Mouse (Mus musculus) CH12F3 (cell line): ENCODE measurements around the gene Blvrb.

ENCODE experiments used
- in situ Hi-C: fragments of 300-500 bp; cut with MboI; formaldehyde crosslinking; loops from 2 replicates; pipeline ENCODE4 v1.14.3; 2020; ENCODE audit warnings: low sequenced_read_pairs

Blvrb gene

DNA sequence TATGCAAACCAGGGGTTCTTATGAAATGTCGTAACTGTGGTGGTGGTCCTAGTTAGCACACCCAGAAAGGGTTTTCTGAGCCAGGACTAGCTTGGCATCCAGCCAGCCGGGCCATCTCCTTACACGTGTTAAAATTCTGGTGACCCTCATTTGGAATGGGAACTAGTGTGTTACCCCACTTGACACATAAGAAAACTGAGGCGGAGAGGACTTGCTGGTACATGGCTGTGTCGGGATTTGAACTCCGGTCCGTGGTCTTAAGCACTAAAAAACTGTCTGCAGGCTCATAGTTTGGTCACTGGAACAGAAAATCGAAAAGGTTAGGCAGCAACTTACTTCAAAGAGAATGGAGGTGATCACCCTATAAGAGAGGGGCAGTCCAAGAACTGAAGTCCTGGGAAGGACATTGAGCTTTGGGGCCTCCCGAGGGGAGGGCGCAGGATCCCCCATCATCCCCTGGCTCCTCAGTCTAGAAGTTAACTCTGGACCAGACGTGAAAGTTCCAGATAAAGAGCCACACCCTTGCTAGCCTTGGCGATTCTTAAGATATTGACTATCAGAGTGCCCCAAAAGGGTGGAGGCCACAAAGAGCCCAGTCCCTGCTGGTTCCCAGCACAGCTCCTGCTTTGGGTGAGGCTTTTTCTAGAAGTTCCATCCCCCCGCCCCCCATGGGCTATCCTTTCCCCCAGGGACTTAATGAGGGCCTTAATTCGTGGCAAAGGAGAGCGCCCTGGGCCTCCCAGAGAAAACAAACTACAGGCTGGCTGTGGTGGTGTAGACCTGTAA lies 836 bp downstream of the Blvrb start:
- in situ Hi-C loops: no loop called here

DNA sequence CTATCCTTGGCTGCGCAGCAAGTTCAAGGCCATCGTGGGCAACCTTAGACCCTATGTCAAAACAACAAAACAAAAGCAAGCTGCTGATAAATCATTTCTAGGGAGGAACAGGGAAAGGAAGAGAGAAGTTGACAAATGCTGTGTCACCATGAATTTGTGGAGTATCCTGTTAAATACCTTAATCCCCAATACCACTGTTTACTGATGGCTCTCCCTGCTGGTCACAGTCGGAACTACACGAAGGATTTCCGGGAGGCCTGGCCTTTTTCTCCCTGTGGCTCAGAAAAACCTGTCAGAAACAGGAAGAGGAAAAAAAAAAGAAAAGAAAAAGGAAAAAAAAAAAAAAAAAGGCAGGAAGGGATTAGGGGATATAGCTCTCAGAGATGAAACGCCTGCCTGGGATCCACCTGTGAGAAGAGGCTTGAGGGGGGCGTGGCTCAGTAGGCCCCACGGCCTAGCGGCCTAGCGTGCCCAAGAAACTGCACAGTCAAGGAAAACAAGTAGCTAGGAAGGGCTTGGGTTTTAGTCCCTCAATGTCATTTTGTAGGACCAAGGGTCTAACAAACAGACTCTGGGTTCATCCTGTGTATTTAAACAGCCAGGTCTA lies 1.6 kb downstream of the Blvrb start:
- in situ Hi-C loops: no loop called here

DNA sequence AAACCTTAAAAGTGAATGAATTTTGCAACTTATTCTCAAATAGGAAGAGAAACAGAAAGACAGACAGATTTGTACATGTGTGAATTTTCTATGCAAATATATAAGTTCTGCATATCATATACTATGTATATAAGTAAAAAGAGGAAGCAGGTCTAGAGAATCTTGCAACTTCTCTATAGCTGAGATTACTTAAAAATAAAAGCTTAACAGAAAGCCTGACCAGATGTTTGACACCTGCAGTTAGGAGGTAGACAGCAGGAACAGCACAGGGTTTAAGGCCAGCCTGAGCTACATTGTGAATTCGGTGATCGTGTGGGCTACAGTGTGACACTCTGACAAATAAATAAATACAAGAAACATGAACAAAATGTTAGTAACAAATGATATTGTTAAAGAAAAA lies 3.6 kb downstream of the Blvrb start:
- in situ Hi-C loops: no loop called here

DNA sequence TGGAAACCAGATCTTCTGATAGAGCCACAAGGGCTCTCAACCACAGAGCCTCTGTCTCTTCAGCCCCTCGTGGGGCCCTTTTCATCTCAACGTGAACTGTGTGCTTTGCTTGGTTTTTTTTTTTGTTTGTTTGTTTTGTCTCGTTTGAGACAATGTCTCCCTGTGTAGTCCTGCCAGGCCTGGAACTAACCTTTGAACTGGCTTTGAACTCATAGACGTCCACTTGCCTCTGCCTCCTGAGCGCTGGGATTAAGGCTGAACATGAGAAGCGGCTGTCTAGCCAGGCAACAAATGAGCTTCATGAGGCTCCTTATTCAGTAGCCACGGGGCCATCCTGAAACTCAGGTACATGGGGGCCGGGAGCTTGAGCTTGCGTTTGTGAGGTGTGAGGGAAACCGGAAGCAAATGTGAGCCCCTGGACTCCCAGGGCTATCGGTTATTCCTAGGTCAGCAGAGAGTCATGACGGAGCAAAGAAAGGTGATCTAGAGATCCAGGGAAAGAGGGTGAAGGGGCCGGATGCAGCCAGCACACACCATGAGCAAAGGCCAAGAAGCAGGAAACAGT lies 4.5 kb downstream of the Blvrb start:
- in situ Hi-C loops: no loop called here

DNA sequence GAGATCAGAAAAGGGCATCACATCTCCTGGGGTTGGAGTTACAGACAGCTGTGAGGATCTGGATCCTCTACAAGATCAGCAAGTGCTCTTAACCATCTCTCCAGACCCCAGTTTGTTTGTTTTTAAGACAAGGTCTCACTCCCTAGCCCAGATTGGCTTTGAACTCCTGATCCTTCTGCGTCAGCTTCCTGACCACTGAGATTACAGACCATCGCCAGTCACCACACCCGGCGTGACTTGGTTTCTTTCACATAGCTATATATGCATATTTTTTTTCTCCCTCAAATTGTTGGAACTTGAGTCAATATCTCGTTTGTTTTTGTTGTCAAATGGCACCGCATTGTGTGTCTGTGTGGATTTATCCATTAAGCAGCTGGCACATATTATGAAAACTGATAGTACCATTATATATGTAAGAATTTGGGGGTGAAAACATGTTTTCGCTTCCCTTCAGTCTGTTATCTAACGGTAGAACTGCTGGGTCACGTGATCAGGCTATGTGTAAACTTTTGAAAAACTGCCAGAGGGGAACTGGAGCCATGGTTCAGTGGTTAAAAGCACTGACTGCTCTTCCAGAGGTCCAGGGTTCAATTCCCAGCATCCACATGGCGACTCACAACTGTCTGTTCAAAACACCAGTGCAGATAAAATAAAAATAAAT lies 6.8 kb downstream of the Blvrb start:
- in situ Hi-C loops: no loop called here

DNA sequence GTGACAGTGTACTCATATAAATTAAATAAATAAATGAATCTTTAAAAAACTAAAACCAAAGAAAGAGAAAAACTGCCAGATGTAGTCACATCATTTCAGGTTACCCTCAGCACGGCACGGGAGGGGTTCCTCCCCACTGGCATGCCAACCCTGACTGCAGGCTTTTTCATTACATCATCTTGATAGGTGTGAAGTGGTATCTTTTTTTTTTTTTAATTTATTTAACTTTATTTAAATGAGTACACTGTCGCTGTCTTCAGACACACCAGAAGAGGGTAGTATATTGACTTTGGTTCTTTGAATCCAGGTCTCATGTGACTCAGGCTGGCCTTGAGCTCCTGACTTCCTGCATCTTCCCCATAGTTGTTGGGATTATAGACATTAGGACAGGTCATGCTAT lies 7.5 kb downstream of the Blvrb start:
- in situ Hi-C loops: no loop called here

DNA sequence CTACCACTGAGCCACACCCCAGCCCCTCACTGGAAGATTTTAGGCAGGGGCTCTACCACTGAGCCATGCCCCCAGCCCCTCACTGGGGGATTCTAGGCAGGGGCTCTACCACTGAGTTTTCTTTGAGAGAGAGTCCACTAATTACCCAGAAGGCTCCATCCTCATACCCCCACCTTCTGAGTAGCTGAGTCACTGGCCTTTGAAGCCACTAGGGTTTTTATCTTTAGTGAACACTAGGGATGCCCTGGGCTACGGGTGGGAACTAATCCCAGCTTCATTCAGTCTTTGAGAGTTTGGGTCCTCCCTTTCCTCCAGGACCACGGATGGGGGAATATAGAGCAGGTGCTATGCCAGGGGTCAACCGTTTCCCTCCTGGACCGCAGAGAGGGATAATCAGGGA lies 10.8 kb downstream of the Blvrb start:
- in situ Hi-C loops: no loop called here

DNA sequence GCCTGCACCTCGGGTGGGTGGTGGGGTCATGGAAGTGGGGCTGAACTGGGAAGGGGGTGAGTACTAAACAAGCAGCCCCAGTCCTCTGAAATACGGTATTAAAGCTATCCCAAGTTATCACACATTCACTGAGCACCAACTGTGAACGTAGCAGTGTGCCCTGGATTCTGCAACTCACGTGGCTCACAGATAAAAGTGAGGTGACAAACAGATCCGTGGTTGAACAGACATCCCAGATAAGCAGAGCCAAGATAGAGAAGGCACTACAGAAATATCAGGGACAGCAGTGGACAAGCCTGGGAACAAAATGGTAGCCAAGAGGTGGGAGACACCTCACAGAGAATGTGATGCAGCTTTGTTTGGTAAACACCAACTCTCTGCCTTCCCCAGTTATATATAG lies 11.9 kb downstream of the Blvrb start:
- in situ Hi-C loops: no loop called here

DNA sequence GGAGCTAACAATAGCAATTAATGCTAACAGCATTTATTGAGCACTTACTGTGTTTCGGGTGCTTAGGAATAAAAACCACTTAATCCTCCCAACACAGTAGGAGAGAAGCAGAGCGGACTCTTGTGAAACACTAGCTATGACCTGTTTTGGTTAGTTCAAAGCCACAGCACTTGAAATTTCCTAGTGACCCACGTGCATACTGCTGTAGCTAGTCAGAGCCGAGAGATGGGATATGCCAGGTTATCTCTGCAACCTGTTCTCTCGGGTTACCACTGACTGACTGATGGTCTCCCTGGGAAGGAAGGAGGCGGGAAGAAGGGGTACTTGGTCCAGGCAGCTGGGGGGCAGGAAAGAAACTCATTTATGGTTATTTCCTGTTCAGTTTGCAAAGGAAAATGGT lies 12.7 kb downstream of the Blvrb start:
- in situ Hi-C loops: no loop called here

DNA sequence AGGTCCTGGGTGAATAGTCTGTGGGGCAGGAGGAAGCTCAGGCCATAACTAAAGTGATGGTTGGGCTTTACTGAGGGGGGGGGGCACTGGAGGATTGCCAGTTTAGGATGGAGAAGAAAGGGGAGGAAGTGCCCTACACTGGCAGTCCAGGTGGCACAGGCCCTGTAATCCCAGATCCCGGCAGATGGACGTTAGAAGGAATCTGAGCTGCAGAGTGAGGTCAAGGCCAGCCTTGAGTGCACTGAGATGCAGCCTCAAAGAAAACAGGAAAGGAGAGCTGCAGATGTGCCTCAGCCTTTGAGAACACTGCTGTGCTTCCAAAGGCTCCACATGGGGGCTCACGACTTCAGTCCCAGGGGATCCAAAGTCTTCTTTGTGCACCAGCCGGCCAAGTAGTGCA lies 19.9 kb downstream of the Blvrb start:
- in situ Hi-C loops: no loop called here

DNA sequence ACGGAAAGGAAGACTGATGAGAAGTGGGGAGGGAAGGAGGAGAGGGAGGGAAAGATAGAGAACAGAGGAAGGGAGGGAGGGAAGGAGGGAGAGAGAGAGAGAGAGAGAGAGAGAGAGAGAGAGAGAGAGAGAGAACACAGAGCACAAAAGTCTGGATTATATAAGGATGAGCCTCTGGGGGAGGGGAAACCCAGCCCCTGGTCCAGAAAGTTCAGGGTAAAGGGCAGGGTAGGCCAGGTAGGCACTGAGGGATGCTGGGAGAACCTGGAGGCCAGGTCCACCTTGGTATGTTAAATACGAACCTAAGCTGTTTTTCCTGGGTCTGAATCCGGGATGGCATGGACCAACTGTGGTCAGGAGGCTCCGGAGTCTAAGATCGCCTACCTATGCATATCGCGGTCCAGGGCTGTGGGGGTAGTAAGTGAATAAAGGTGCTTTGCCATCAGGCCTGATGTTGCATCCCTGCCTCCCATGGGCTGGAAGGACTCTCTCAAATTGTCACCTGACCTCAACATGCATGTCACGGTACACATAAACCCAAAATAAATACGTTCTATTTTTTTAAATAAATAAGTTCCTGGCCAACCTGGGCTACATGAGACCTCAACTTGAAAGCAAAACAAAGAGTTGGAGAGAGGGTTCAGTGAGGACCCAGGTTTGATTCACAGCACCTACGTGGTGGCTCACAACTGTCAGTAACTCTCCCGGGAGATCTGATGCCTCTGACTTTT lies 23.8 kb downstream of the Blvrb start:
- in situ Hi-C loops: no loop called here

DNA sequence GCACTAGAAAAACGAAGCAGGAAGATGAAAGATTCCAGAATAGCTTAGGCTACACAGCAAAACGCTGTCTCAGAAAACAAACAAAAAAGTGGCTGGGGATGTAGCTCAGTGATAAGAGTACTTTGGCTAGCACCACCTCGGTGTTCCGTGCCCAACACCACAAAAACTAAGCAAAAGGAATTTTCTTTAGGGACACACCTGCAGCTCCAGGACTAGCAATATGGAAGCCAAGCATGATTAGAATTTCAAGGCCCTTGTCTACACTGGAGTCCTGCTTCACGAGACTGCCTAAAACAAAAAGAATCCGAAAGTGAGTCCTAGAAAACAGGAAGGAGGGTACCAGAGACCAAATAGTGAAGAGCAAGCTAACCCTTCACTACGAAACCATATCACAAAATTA lies 24.8 kb downstream of the Blvrb start:
- in situ Hi-C loops: no loop called here

DNA sequence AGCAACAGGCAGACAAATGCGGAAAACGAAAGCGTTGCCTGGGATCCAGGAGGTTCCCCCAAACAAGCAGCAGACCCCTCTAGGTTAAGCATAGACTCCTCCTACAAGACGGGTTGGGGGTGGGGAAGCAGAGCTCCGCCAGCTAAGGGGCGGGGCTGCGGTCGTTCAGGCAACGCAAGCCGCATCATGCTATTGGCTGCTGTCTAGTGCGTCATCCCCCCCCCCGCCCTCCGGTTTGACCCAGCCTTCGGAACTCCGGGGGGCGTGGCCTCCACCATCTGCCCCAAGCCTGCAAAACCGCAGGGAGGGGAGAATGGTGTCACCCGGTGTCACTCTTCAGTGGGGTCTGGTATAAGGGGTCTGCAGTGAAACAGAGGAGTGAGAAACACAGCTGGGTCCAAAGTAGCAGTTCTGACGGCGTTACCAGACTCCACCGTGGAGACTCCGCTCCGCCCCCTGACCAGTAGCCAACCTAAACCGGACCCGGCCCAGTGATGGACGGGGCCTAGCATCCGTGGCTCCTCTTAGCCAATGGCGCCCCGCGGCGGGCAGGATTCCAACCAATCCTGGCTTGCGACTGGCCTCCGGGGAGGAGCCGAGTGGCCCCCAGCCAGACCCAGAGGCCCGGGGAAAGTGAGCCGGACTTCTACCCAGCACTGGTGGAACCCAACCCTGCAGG lies 25.5 kb downstream of the Blvrb start, which contains the start of gene Sertad3:
Gene Sertad3 (plus strand): TSS at position 613 of the 679 bp plus-strand sequence.
- in situ Hi-C loops: no loop called here

DNA sequence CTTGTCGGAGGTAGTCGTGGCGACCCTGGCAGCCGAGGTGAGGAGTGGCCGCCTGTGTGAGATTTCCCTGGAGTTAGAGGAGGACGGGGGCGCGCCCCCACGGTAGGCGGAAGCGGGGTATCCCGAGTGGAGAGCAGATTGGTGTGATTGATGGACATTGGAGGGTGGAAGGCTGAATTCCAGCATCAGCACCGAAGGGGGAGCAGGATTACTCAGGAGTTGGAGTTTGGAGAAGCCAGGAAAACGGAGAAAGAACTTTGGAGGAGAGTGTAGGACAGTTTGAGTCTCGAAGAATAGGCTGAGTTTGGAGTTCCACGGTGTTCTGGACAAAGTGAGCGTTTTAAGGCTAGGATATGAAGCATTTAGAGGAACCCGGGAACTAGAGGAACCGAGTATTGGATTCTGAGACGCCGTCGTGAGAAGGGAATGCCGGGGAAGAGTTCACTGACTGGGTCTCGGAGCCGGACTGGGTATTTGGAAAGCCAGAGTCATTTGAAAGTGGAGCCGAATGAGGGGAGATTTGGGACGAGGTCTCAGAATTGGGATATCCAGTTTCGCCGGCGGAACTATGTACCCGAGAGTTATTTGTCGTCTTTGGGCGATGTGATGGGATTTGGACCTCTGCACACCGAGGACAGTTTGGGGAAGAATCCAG lies 26.2 kb downstream of the Blvrb start:
- in situ Hi-C loops: no loop called here

DNA sequence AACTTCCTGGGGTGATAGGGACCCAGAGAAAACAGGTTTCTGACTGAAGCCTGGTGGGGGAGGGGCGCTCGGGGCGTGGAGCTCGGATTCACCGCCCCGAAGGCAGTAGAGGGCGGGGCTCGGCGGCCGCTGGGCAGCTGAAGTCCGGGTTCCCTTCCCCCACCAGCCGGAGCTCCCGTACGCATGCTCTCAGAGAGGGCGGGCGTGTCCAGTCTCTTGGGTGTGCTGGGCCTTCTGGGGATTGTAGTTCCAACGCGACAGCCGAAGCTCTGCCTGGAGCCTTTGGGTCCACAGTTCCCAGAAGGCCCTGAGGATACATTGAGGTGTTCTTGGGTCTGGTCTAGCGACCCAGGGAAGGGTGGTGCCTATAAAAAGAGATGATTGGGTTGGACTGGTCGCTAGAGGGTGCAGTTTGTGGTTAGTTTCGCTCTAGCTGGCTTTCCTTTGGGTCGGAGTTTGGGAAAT lies 26.7 kb downstream of the Blvrb start:
- in situ Hi-C loops: no loop called here

DNA sequence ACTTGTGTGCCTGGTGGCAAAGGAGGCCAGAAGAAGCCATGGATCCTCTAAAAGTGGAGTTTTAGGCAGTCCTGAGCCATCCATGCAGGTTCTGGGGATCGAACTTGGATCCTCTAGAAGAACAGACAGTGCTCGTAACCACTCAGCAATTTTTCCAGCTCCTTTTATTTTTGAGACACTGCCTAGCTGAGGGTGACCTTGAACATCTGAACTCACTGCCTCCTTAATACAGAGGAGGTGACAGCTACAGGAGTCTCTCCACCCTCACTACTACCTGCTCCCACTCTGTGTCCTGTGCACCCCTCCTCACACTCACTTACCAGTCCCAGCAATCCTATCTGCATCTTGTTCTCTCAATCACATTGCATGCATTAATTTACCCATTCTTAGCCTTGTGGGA lies 27.8 kb downstream of the Blvrb start:
- in situ Hi-C loops: no loop called here

DNA sequence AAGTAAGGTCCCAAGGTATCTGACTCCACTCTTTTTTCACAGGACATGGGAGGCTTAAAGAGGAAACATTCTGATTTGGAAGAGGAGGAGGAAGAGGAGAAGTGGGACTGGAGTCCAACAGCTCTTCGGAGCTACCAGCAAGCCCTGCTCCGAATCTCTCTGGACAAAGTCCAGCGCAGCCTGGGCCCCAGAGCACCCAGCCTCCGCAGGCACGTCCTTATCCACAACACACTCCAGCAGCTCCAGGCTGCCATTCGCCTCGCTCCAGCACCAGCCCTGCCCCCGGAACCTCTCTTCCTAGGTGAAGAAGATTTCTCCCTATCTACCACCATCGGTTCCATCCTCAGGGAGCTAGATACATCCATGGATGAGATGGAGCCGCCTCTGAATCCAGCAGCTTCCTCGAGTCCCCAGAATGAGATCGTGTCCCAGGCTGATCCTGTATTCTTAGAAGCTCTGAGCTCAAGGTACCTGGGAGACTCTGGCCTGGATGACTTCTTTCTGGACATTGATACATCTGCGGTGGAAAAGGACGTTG lies 28.4 kb downstream of the Blvrb start:
- in situ Hi-C loops: no loop called here

DNA sequence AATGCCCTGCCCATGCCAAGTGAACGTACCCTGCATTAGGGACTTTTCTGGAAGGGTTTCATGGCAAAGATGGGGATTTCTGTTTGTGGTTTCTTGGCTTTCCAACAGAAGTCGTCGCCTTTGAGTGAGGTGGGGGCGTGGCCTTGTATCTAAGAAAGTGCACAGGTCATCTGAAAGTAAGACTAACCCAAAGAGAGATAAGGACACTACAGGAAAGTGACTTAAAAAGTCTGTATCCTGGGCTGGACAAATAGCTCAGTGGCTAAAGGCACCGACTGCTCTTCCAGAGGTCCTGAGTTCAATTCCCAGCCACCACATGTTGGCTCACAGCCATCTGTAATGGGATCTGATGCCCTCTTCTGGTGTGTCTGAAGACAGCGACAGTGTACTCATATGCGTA lies 30.8 kb downstream of the Blvrb start:
- in situ Hi-C loops: no loop called here

DNA sequence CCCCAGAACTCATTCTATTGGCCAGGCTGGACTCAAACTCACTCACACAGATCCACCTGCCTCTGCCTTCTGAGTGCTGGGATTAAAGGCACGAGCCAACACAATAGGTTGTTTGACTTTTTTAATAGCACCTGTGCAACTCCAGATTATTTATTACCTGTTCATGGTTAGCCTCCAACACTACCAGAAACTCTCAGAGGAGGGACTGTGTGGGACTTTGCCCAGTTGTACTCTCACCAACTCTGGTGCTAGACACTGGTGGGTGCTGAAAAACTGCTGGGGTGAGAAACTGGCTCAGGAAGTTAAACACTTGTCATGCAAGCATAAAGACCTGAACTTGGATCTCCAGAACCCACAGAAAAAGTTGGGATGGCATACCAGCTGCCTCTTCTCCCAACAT lies 32.0 kb downstream of the Blvrb start:
- in situ Hi-C loops: no loop called here

DNA sequence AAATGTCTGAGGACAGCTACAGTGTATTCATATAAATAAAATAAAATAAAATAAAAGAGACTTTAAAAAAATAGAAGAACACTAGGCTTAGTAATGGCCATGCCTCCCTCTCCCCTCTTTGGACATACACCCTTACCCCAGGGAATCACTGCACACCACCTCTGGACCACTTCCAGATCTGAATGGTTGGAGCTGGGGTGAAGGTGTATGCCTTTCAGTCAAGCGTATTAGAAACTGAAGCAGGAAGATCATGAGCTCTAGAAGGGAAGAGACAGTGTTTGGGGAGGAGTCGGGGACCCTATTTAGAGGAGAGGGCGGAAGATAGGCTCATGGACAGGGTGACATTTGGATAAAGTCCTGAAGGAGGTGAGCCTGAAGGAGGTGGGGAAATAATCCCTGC lies 32.7 kb downstream of the Blvrb start:
- in situ Hi-C loops: no loop called here
